Mouse (Mus musculus): Measurements from ENCODE around the gene Nmt1. TPM values are rescaled to one million over a fixed set of nuclear protein-coding genes. Genes with fewer than 3 reads are reported as not detected.

Nmt1 gene
- polyA plus RNA-seq, 1 experiment from 2014 or later = 50.5 TPM

GRCm38 (mm10) chr11:103074796-103075323 is 46.9 kb downstream of the Nmt1 start:
- Histone ChIP-seq H3K9ac (replicated peaks; ENCODE audit: low read depth) (no peak overlapping the region), H3K27ac (ENCODE audit: low read length) (no peak overlapping the region), H3K4me1 (ENCODE audit: insufficient read depth, low read depth, low read length) (no peaks in the 10 kb centered on the region), H3K4me3 (ENCODE audit: low read depth, low read length) (no peak overlapping the region), H3K4me2 (replicated peaks; ENCODE audit: low read depth, low read length) (peak overlapping the region; percentile 28; the same call in 1 of the 2 replicates), H3K27me3 (replicated peaks; ENCODE audit: insufficient read depth, low read length) (0 out of 2 replicates have a peak, but pooled peaks cover 2% of the 10 kb centered on the region), H3K36me3 (ENCODE audit: insufficient read depth, low read length) (no peaks in the 10 kb centered on the region), H3K9me3 (ENCODE audit: low read length) (no peaks in the 10 kb centered on the region)
- WGBS = 8% methylated on average over 10 of the region's 10 CpGs
- peak; percentile 77 for DNase-seq (ENCODE audit: low spot score)
- TF ChIP-seq CTCF (IDR thresholded peaks at IDR 0.05) (no peak), EP300 (IDR thresholded peaks at IDR 0.05) (no peak)
- peak; percentile 81 for ATAC-seq

- no peak overlapping the region for H3K4me3 ChIP-seq (ENCODE audit: low read depth, low read length)
- H3K9ac ChIP-seq (replicated peaks; ENCODE audit: low read depth) = no peak overlapping the region
- no peak overlapping the region for H3K27ac ChIP-seq (ENCODE audit: low read length)
- DNase-seq (ENCODE audit: low spot score) = no peak
- WGBS = 83% methylated on average over 7 of the region's 7 CpGs
- 0 out of 2 replicates have a peak, but pooled peaks cover 5% of the 10 kb centered on the region for H3K27me3 ChIP-seq (replicated peaks; ENCODE audit: insufficient read depth, low read length)
- H3K4me1 ChIP-seq (ENCODE audit: insufficient read depth, low read depth, low read length) = no peaks in the 10 kb centered on the region
- no peaks in the 10 kb centered on the region for H3K9me3 ChIP-seq (ENCODE audit: low read length)
- H3K36me3 ChIP-seq (ENCODE audit: insufficient read depth, low read length) = no peaks in the 10 kb centered on the region
- no peak for ATAC-seq
- H3K4me2 ChIP-seq (replicated peaks; ENCODE audit: low read depth, low read length) = no peak overlapping the region
- TF ChIP-seq CTCF (IDR thresholded peaks at IDR 0.05) (no peak), EP300 (IDR thresholded peaks at IDR 0.05) (no peak)
Measured at GRCm38 (mm10) chr11:103076010-103076409, 48.0 kb downstream of the Nmt1 start.

GRCm38 (mm10) chr11:103076581-103076980 is 48.6 kb downstream of the Nmt1 start:
- WGBS = 74% methylated on average over 8 of the region's 8 CpGs
- Histone ChIP-seq H3K4me3 (ENCODE audit: low read depth, low read length) (no peak overlapping the region), H3K27ac (ENCODE audit: low read length) (no peak overlapping the region), H3K27me3 (replicated peaks; ENCODE audit: insufficient read depth, low read length) (0 out of 2 replicates have a peak, but pooled peaks cover 5% of the 10 kb centered on the region), H3K4me2 (replicated peaks; ENCODE audit: low read depth, low read length) (no peak overlapping the region), H3K36me3 (ENCODE audit: insufficient read depth, low read length) (no peaks in the 10 kb centered on the region), H3K9ac (replicated peaks; ENCODE audit: low read depth) (no peak overlapping the region), H3K4me1 (ENCODE audit: insufficient read depth, low read depth, low read length) (no peaks in the 10 kb centered on the region), H3K9me3 (ENCODE audit: low read length) (no peaks in the 10 kb centered on the region)
- no peak for ATAC-seq
- DNase-seq (ENCODE audit: low spot score) = no peak
- TF ChIP-seq EP300 (IDR thresholded peaks at IDR 0.05) = no peak
- TF ChIP-seq CTCF (IDR thresholded peaks at IDR 0.05) = no peak

- 65% methylated on average over 11 of the region's 11 CpGs for WGBS
- Histone ChIP-seq H3K27ac (ENCODE audit: low read length) (no peak overlapping the region), H3K9me3 (ENCODE audit: low read length) (no peaks in the 10 kb centered on the region), H3K9ac (replicated peaks; ENCODE audit: low read depth) (no peak overlapping the region), H3K4me2 (replicated peaks; ENCODE audit: low read depth, low read length) (no peak overlapping the region), H3K4me3 (ENCODE audit: low read depth, low read length) (no peak overlapping the region), H3K36me3 (ENCODE audit: insufficient read depth, low read length) (no peaks in the 10 kb centered on the region), H3K4me1 (ENCODE audit: insufficient read depth, low read depth, low read length) (no peaks in the 10 kb centered on the region), H3K27me3 (replicated peaks; ENCODE audit: insufficient read depth, low read length) (0 out of 2 replicates have a peak, but pooled peaks cover 5% of the 10 kb centered on the region)
- no peak for TF ChIP-seq CTCF (IDR thresholded peaks at IDR 0.05)
- TF ChIP-seq EP300 (IDR thresholded peaks at IDR 0.05) = no peak
- no peak for ATAC-seq
- no peak for DNase-seq (ENCODE audit: low spot score)
Measured at GRCm38 (mm10) chr11:103078131-103078530, 50.1 kb downstream of the Nmt1 start.

- peak overlapping the region; percentile 32 for H3K4me2 ChIP-seq (replicated peaks; ENCODE audit: low read depth, low read length)
- no peaks in the 10 kb centered on the region for H3K4me1 ChIP-seq (ENCODE audit: insufficient read depth, low read depth, low read length)
- no peak overlapping the region for H3K9ac ChIP-seq (replicated peaks; ENCODE audit: low read depth)
- H3K27ac ChIP-seq (ENCODE audit: low read length) = no peak overlapping the region
- H3K4me3 ChIP-seq (ENCODE audit: low read depth, low read length) = peak overlapping the region; percentile 21; the same call in 1 of the 2 replicates
- 0 out of 2 replicates have a peak, but pooled peaks cover 5% of the 10 kb centered on the region for H3K27me3 ChIP-seq (replicated peaks; ENCODE audit: insufficient read depth, low read length)
- ATAC-seq (peak; percentile 59), DNase-seq (ENCODE audit: low spot score) (no peak)
- H3K36me3 ChIP-seq (ENCODE audit: insufficient read depth, low read length) = no peaks in the 10 kb centered on the region
- H3K9me3 ChIP-seq (ENCODE audit: low read length) = no peaks in the 10 kb centered on the region
- peak; percentile 55 for TF ChIP-seq CTCF (IDR thresholded peaks at IDR 0.05)
- no peak for TF ChIP-seq EP300 (IDR thresholded peaks at IDR 0.05)
- 8% methylated on average over 43 of the region's 43 CpGs for WGBS
Measured at GRCm38 (mm10) chr11:103080323-103081091, 52.5 kb downstream of the Nmt1 start.

- Histone ChIP-seq H3K27ac (ENCODE audit: low read length) (no peak overlapping the region), H3K27me3 (replicated peaks; ENCODE audit: insufficient read depth, low read length) (0 out of 2 replicates have a peak, but pooled peaks cover 5% of the 10 kb centered on the region), H3K36me3 (ENCODE audit: insufficient read depth, low read length) (no peaks in the 10 kb centered on the region), H3K4me1 (ENCODE audit: insufficient read depth, low read depth, low read length) (no peaks in the 10 kb centered on the region), H3K9me3 (ENCODE audit: low read length) (no peaks in the 10 kb centered on the region), H3K4me2 (replicated peaks; ENCODE audit: low read depth, low read length) (no peak overlapping the region), H3K9ac (replicated peaks; ENCODE audit: low read depth) (no peak overlapping the region), H3K4me3 (ENCODE audit: low read depth, low read length) (no peak overlapping the region)
- TF ChIP-seq EP300 (IDR thresholded peaks at IDR 0.05) = no peak
- TF ChIP-seq CTCF (IDR thresholded peaks at IDR 0.05) = no peak
- 53% methylated on average over 6 of the region's 6 CpGs for WGBS
- DNase-seq (ENCODE audit: low spot score) (no peak), ATAC-seq (no peak)
Measured at GRCm38 (mm10) chr11:103081631-103082030, 53.6 kb downstream of the Nmt1 start.
